Mouse (Mus musculus) ovary, postnatal 36 days (tissue): Measurements from ENCODE around the gene Faf1.
"Not testable (repeated sequence)": the region's sequence is repeated elsewhere in the genome, so short reads cannot be mapped to it uniquely, and the experiment has no call there.

Experiments
- DNase-seq: peaks from one replicate; pipeline ENCODE4 v3.0.0; 2022; ENCODE audit warnings: low spot score, mixed read lengths

Faf1 gene

DNA sequence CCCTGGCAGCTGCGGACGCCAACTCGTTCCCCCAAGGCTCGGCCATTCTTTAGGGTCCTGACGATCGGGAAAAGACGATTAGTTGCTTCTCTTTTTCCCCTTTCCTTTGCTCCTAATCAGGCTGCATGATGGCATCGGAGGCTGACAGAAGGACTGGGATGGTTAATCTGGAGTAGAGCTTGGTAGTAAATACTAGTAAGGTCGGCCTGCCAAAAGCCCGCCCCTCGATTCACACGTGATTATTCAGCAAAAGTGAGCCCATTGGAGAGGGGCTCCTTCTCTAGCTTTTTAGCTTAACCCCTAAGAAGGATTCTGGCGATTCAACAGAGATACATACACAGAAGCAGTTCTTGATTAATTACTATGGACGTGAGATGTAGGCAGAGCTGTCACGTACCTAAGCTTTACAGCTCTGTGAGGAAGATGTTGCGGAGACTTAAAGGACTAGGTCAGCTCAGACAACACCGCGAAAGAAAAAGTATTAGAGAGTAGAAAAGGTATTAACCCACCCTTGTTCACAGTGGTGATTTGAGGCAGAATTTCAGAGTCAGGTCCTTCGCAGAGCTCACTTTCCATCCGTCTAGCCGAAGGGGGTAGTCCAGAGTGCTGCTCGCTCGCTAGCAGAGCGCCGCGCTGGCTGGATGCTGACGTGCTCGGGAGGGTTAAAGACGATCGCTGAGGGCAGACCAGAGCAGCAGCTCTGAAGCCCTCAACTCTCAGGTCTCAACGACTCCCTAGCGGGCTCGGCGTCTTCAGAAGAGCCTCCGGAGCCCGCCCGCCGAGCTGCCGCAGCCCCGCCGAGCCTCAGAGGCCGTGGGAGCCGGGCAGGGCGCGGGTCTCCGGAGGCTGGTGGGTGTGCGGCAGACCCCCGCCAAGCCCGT lies 11.0 kb upstream of the Faf1 start:
- peak; percentile 62 for DNase-seq

- peak; percentile 63 for DNase-seq
Observed at GRCm38 (mm10) chr4:109665982-109666460, 10.4 kb upstream of the Faf1 start.

- peak; percentile 92 for DNase-seq
Observed at GRCm38 (mm10) chr4:109666461-109667269, 9.7 kb upstream of the Faf1 start, which contains the start of gene Cdkn2c. Gene Cdkn2c, minus strand, starts transcription at chr4:109667189.

- no peak for DNase-seq
Observed at GRCm38 (mm10) chr4:109667518-109667917, 8.9 kb upstream of the Faf1 start.

GRCm38 (mm10) chr4:109670213-109670612 lies 6.2 kb upstream of the Faf1 start:
- no peak for DNase-seq

GRCm38 (mm10) chr4:109671941-109672340 lies 4.4 kb upstream of the Faf1 start:
- DNase-seq: no peak

- DNase-seq: no peak
Observed at GRCm38 (mm10) chr4:109674097-109674496, 2.3 kb upstream of the Faf1 start.

DNA sequence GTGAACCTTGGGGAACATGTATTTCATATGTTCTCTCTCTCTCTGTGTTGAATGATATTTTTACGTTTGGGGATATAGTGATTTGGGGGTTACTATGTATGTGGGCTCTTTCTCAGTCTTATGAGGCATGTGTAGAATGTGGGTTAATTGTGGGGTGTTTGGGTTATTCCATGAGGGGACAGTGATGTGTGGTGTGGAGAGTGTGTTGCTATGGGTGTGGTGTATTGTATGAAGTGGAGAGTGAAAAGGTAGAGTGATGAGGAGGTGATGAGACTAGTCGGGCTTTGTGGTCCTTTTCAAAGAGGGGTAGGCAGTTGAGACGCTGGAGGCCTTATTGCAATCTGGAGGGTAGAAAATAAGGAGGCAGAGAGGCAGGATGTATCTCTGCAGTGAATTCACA lies 833 bp downstream of the Faf1 start:
- DNase-seq: no peak

GRCm38 (mm10) chr4:109683561-109683960 lies 7.2 kb downstream of the Faf1 start:
- no peak for DNase-seq

DNA sequence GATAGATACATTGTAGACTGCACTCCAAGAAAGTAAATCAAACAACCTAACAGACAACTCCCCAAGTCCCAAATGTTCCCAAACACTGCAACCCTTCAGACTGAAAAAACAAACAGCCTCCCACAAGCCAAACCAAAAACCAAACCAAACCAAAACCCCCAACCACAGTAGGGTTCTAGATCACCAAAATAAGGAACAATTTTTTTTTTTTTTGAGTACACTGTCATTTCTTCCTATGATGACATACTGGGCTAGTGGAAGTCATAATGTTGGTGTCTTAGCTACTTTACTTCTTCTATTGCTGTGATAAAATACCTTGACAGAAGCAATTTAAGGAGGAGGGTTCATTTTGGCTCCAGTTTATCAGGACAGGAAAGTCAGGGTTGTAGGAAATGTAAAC lies 16.3 kb downstream of the Faf1 start:
- no peak for DNase-seq

- not testable (repeated sequence) for DNase-seq
Observed at GRCm38 (mm10) chr4:109700727-109701126, 24.3 kb downstream of the Faf1 start.

DNA sequence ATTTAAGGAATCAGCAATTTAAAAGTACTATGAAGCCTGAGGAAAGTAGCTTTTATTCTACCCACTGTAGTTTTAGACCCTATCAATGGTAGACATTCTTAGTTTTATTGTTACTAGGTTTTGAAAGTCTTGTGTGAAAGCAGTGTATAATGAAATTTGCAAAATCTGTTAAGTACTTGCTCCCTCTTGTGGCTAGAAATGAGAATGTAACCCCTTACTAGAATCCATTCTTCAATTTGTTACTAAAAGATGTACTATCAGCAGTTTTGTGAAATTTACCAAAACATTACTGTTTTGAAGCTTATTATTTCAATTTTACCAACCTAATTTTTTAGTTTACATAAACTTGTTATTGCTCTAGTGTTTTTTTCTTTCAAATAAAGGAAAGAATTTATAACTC lies 27.2 kb downstream of the Faf1 start:
- no peak for DNase-seq

DNA sequence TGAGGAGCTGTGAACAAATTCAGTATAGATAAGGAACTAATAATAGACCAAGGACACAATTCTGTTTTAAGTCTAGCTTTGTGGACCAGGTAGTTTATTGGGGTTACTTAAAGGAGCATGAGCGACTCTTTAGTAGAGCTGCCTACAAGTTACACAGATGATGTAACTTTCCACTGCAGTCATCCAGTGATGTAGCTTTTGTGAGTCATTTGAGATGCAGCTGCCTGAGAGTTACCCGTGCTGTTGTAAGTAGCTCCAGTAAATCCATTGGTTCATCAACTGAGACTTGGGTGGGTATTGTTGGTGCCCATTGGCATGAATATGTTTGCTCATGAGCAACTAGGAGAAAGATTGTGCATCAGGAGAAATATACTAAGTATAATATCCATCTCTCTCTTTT lies 29.0 kb downstream of the Faf1 start:
- no peak for DNase-seq

DNA sequence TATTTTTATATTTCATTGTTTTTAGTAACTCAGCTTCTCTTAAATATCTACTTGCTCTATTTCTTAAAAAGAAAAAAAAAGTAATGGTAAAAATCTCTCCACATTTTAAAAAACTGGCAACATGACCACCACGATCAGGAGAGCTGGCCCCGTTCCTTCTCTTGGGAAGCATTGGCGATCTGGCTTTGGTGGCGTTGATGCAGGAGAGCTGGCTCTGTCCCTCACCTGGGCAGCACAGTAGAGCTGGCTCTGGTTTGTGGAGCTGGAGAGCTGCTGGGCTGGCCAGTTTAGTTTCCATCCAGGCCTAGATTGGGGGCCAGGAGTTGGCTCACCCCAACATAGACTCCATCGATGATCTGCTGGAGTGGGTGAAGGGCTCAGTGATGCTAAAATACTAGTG lies 42.9 kb downstream of the Faf1 start:
- DNase-seq: no peak

GRCm38 (mm10) chr4:109729281-109729680 lies 52.9 kb downstream of the Faf1 start:
- DNase-seq: no peak

GRCm38 (mm10) chr4:109735754-109736153 lies 59.4 kb downstream of the Faf1 start:
- DNase-seq: no peak

DNA sequence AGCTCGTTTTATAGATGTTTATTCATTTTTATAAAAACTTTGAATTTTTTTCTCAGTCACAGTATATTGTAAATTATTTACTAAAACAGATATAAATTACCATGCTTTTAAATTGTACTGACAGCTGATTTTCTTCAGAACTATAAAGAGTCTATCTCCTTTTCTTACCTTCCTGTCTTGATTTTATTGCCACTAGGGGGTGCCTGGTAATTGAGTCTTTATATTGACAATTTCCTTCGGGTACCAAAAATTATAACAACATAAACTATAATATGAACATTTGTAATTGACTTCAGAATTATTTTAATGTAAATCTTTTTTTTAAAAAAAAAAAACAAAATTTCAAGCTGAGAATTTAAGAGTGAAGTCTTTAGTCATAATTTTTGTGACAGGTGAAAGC lies 67.6 kb downstream of the Faf1 start:
- no peak for DNase-seq

DNA sequence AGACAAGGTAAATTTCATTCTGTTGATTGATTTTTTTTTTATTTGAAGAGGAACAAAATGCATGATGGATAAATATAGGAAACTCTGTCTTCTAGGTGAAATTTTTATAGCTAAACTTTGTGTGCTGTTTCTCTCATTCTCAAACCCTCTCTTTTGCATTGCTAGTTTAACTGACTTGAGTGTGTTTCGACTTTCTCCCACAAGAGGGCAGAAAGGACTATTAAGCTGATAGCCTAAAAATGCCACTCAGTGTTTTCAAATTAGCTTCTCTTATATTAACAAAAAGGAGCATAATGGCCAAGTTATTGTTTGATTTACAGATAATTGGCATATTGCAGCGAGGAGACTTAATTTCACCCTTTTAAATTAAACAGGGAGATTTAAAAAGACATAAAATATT lies 82.6 kb downstream of the Faf1 start:
- no peak for DNase-seq

DNA sequence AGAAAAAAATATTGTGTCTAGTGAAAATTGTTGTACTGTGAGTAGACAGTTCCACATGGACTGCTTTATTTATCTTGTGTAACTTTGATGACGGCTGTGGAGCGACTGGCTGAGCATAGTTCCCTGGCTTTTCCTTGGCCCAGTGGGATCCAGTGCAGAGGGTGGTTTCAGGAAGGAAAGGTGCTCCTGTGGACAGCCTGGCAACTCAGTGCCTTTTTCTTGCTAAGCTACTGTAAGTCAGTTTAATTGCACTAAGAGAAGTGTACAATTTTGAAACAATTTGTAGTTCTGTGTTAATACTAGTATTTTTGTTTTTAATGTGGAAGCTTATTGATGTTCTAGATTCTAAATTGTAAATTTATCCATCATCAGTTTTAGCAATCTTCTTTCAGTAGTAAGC lies 83.5 kb downstream of the Faf1 start:
- no peak for DNase-seq

- DNase-seq: no peak
Observed at GRCm38 (mm10) chr4:109760501-109760900, 84.1 kb downstream of the Faf1 start.

- no peak for DNase-seq
Observed at GRCm38 (mm10) chr4:109762768-109763501, 86.5 kb downstream of the Faf1 start.

DNA sequence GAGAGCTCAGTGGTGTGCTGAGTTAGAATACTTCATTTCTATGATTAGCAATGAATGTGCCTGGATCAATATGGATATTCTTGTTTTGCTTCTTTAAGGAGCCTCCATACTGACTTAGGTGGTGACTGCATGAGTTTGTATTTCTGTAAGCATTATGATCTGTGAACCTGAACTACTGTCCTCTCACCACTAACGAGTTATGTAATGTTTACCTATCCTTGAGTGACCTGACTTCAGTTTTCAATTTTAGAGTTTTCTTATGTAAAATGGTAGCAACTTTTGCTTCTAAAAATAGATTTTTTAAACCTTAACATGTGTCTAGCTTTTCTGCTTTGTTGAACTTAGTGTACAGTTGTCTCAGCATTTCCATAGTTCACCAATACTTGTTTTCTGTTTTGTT lies 92.7 kb downstream of the Faf1 start:
- no peak for DNase-seq
